Mouse (Mus musculus) megakaryocyte, embryonic 14.5 days (primary cell): ENCODE measurements around the gene Kif1b.

Experiments
- FLI1 ChIP-seq: IDR thresholded peaks from 2 replicates; pipeline ENCODE4 v1.6.1; 2012; ENCODE audit warnings: low read length, inconsistent platforms, mixed read lengths
- GATA1 ChIP-seq: IDR thresholded peaks from 3 replicates; pipeline ENCODE4 v1.6.1; 2012; ENCODE audit warnings: mixed read lengths, low read length, inconsistent platforms, borderline replicate concordance

- no peak for TF ChIP-seq GATA1
- TF ChIP-seq FLI1, result no peak
Observed at GRCm38 (mm10) chr4:149286287-149287137, 21.0 kb downstream of the Kif1b start.
